Mouse (Mus musculus) heart, postnatal 4 days (tissue): Measurements from ENCODE around the gene Gmds. TPM values are rescaled to one million over a fixed set of nuclear protein-coding genes. Genes with fewer than 3 reads are reported as not detected.

Experiments
- DNase-seq: peaks from one replicate; pipeline ENCODE4 v3.0.0; 2021
- total RNA-seq, 2 experiments: library from RNA; stranded (reverse); gene quantifications; 2 replicates each; pipeline ENCODE4 v1.2.3; 2021

Gmds gene
- total RNA-seq = 10 to 100 TPM; 12.2 to 13.2 TPM

DNA sequence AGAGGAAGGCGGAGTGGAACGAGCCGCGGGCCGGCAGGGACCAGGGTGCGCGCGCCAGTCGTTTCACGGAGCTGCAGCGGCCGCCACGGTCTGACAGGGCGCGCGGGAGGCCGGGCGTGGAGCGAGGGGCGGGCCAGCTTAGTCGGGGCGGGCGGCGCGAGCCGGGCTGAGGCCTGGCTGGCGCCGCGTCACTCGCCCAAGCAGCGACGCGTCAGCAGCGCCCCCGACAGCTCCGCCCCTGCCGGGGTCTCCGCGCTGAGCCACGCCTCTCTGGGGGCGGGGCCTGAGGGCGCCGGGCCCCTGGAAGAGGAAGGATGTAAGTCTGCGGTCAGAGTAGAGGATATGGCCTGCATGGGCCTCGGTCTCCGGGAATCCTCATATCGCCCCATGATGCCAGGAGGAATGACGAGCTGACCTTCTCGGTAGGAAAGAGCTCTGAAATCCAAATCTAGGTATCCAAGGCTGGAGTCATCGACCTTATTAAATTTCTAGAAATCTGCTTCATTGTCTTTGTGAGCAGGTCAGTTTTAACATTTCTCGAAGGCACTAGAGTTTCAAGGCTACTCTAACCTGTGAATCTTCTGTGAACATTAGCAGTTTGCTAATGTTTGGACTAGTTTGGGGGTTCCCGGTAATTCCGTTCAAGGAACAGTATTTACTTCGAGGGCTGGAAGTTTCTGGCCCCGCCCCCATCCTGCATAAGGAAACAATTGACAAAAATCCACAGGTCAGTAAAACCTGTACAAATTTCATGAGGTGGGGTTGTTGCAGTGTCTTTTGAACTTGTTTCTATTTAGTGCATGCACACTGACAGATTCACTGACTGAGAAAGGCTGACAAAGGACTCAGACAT lies at the start of gene Gmds:
Gene Gmds, minus strand, starts transcription at position 228 of the 853 bp plus-strand sequence.
- peak; percentile 96 for DNase-seq

DNA sequence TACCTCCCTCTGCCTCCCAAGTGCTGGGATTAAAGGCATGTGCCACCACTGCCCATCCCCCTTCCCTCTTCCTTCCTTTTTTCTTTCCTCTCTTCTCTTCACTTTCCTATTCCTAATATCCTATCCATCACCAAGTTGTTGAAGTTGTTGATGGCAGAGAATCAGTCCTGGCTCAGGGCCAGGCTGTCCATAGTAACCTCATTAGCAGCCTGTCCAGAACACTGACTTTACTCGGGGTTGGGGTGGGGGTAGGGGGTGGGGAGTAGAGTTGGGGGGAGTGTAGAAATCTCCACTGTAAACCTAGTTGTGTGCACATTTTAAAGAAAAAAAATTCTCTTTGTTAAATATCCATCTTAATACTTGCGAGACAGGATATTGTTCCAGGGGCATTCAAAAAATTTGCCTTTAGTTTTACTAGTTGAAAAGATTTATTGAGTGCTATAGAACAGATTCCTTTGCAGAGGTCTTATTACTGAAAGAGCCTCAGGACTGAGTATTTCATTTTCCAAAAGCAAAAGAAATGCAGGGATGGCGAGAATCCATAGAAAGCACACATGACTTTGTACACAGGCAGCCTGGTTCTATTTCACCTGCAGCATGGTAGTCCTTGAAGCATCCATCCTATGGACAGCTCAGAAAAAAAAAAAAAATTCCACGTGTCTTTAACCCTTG lies 47.0 kb upstream of the Gmds start:
- DNase-seq = no peak

DNA sequence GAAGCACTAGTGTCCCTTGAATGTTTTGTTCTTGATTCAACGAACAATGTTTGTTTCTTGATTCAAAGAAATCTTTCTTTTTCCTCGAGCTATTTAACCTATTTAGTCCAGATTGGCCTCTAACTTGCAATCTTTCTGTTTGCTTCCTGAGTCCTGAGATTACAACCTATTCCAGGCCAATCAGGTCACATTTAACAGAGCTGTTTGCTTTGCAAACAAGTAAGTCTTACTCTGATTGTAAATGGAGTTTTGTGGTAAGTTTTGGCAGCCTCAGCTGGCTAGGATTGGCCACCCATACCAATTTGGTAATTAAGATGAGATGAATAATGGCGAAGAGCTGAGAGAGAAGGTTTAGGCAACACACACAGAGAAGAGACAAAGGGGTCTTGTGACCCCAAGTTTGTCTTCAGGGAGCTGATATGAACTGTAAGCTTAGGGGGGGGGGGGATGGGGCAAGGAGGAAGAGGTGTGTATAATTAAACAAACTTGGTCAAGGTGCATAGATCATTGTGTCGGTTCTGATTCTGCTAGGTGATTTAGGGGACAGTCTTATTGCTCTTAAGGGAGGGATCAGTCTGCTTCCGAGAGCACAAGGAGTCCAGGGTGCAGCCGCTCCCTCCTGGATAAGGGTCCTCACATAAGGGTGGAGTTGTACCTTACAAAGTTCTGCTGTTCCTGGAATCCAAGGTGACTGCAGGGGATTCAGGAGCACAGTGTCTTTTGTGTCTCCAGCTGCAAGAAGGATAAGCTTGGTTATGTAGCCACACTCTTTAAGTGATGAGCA lies 43.9 kb upstream of the Gmds start:
- DNase-seq = no peak

DNA sequence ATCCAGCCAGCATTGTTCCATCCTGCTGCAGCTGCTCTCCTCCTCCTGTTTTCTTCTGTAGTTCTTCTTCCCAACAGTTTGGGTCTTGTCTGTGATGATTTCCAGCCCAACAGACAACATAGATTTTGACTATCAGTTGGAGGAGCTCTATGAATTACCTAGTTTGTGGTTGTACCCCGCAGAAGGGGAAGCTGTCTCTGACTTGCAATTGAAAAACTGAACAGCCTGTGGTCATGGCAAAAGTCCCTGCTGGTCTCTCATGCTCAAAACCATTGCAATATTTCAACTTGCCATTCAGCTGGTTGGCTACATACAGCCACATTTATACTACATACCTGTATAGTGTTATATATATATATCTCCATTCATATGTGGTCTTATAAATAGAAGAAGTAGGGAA lies 40.1 kb upstream of the Gmds start:
- no peak for DNase-seq

DNA sequence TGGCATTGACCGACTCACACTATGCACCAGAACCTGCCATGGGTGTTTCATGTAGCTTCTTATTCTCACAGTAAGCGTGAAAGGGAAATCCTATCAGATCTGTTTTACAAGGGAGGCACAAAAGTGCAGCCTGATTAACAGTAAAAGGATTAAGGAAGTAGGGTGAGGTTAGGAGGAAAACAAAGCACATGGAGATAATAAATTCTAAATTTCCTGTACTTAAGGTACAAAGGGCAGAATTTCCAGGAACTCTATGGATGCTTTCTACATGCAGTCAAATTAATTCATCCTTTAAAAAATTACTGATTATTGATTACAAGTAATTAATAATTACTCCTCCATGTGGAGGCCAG lies 34.0 kb upstream of the Gmds start:
- DNase-seq = no peak

DNA sequence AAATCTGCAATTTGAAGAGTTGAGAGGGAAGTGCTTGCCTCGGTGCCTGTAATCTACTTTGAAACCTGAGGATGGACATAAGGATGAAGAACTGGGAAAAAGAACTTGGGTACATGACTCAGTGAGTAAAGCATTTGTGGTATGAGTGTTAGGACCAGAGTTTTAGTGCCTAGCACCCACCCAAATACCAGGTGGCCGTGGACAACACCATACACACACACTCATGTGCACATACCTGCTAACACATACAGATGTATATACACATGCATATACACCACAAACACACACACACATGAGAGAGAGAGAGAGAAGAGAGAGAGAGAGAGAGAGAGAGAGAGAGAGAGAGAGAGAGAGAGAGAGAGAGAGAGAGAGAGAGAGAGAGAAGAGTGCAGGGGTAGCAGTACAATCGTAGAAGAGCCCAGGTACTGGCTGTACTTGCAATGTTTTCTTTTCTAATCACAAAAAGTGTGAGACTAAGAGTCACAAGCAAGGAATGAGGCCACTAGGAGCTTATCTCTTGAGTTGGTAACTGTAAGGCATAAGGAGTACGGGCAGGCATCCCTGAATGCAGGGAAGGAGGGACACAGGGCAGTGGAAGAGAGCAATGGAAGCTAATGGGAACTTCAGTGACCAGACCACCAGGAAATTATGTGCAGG lies 33.5 kb upstream of the Gmds start:
- DNase-seq = no peak

DNA sequence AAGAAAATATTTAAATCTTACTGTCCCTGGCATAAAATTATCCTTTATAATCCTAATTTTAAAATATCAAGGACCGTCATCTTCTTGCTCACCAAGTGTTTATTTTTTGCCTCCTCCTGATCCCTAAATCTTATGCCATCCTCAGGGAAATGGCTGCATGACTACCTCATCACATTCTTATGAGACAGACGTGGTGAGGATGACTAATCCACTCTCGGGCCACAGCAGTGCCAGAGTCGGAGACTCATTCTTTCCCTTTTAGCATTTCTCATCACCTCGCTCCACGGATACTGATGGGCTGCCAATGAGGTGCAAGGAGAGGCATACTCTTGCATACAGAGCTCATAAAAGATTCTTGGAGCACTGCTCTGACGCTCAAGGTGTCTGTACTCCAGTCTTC lies 32.2 kb upstream of the Gmds start:
- DNase-seq = no peak

DNA sequence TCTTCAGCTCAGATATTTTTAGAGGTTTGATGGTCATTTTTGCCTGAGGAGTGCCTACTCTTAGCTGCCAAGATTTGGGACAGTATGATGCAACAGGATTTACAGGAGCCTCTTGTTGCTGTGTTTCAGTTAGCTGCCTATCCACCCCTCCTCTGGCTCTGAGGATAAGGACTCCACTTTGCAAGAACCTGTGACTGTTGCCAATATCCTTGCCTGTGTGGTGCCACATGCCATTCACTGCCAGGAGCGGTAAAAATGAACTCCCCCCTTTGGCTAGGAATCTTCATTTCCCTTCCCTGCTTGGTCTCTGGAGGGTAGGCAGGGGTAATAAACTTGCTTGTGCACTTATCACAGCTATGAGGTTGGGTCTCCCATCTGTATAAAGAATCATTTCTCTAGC lies 31.6 kb upstream of the Gmds start:
- no peak for DNase-seq

DNA sequence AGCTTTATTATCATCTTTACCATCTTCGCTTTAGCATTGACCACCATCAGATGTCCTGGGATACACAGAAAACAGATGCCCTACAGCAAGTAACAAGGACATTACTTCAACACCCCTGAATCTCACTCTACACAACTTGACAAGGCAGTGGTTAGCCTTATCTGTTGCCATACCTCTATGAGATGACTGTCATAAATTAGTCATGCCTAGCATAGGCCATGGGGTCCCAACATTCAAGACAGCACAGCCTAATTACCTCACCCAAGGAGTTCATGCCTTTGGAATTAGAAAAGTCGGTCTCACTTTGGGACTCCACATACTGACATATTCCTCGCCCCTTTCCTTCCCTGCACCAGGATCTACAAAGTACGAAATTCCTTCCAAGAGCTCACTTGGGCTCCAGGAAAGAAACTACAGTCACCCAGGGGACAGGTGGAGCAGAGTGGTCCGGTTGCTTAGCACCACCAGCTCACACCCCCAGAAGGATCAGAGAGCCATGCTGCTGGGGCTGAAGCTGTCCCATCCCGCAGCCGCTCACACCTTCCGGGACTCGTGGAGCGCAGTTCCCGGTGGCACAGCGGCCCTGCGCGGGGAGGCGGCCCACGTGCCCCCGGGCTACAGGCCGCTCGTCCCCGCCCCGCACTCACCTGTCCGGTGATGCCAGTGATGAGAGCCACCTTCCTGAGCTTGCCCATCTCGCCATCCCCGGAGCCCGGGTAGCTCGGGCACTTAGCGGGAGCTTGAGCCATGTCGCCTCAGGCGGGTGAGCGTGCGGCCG lies 616 bp downstream of the Gmds start:
- no peak for DNase-seq

DNA sequence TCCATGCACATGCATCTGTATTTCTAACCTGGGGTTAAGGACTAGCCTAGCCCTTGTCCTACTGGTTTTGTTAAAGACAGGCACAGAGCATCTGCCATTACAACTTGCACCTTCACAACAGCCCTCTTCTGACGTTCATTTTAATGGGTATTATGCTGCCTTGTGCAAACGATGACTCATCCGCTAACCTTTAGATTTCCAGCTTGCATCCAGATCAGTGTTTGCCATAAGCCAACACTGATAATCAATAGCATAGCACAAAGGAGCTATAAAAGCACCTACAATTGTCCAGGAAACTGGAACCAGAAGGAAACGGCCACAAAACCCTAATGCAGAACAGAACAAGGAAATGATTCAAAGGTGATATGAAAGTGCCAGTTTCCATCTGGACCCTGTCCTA lies 20.2 kb downstream of the Gmds start:
- no peak for DNase-seq

DNA sequence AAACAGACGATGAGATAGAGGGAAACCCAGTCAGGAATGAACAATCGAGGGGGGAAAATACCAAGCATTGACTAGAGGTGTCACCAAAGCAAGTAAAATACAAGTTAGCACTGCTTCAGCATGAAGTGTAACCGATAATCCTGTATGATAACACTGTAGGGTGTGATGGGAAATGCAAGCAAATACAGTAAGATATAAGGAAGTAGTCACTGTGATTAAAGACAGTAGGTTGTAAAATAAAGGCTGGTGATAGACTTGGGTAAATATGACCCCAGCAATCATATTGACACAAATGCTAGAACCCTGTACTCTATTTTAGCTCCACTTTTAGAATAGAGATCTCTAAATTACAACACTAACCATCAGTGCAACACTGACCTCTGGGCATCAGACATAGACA lies 21.2 kb downstream of the Gmds start:
- DNase-seq = no peak

DNA sequence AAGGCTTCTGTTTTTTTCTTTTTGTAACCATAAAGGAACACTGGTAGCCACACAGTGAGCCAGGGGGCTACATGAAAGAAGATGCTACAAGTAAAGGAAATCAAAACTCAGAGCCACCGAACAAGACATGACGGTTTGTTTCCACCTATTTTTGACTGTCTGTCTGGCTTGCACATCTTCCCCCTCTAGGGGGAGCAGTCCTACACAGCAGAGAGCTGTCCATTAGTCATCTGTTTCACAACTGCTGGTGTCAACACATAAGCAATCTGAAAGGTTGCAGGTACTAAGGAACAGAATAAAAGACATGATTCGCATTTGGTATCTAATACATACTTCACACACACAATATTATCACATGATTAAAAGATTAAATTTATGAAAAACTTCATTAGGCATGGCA lies 25.9 kb downstream of the Gmds start:
- peak; percentile 60 for DNase-seq

DNA sequence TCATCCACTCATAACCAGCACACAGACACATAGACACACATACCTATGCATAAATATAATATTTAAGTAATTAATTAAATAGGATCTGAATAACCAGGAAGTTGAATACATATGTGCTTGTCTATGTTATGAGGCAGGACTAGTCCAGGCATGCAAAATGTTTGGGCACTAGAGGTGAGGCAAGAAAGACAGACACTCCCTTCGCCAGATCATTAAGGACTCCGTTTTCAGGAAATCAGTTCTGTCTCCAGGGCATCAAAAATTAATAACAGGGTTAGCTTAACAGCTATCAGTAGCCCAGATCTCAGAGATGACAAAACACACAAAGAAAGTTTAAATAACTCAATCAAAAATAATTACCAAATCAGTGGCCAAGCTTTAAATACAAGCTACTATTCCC lies 27.1 kb downstream of the Gmds start:
- no peak for DNase-seq

DNA sequence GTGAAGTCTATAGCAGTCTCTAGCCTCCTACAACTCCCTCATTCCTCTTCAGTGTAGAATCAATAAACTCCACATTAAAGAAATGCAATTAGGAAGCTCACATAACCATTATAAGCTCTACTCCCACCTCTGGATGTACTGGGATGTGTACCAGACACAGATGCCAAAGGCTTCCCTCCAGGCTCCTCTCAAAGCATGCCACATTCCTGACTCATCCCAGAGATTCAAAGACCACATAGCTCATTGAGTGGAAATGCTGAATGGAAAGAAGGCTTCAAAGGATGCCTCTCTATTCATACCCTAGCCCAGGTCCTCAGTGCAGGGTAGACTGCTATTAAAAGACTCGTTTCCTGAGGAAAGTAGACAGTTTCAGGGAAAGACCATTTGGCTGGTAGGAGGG lies 40.1 kb downstream of the Gmds start:
- DNase-seq = no peak

DNA sequence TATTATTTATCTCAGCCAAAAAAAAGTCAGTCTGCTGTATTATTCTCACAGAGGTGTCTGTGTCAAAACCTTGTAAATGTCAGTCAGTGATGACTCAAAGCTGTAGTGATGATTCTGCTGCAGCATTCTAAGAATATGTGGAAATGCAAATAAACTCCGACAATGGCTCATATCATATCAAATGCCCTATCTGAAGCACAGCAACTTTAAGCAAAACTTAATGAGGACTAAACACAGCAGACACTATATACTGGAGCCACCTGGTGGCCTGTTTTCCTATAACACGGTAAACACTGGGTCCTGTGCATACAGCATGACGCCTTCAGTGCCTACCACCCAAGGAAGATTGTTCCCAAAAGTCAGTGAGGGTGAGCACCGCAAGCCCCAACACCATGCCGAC lies 41.1 kb downstream of the Gmds start:
- peak; percentile 64 for DNase-seq

DNA sequence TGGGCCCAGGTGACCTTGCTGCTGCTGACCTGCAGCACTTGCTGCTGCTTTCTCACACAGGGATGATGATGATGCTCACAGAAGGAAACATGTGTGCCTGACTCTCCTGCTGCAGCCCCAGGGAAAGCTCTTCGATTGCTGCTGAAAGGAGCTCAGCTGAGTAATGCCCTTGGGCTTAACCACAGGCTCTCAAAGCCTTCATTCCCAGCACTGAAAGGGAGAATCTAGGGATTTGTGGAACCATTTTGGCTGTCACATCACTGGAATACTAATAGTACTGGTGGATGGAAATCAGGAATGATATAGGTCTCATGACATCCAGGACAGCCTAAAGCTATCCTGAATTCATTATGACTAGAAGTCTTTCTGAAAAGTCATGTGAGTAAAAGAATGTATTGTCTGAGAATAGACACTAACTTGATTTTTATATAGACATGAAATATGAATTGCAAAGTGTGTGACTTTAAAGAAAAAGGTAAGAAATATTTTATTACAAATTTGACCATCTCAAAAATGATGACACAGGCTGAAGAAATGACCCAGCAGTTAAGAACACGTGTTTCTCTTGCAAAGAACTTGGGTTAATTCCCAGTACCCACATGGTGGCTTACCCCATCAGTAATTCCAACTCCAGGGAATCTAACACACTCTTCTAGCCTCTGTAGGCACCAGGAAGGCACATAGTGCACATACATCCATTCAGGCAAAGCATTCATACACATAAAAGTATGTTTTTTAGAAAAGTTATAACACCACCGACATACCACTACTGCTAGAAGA lies 43.9 kb downstream of the Gmds start:
- no peak for DNase-seq

DNA sequence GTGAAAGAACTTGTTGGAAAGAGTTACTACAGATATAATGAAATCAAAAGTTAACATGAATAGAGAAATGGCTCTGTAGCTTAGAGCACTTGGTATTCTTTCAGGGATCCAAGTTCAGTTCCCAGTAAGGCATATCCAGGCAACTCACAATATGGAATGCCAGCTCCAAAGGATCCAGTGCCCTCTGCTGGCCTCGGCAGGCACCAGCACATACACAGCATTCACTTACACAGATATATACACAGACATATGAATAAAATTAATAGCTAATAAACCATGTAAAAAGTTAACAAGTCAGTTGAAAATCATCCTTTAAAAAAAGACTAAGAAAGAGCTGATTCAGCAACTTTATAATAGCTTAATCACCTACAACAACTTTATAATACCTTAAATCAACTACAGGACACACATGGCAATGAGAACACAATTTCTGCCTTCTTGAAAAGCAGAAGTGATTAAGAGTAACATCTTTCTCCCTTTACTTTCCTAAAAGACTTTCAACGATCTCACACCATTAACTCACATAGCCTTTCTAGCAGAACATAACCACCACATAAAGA lies 65.5 kb downstream of the Gmds start:
- no peak for DNase-seq

DNA sequence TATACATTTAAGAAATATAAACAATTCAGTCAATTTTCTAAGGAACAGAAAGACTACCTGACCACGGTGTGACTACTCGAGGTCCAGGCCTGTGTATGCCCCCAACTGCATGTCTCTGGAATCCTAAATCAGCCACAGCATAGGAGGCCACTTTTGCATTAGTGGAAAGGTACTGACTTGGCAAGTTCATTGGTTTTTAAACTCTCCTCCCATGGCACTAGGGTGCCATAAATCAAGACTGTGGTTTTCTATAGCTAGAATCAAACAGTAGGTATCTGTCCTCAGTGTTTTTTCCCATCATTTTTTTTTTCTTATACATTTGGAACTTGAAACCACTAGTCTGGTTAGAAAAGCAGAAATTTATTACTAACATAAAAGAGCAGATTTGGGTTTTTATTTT lies 68.8 kb downstream of the Gmds start:
- DNase-seq = no peak

DNA sequence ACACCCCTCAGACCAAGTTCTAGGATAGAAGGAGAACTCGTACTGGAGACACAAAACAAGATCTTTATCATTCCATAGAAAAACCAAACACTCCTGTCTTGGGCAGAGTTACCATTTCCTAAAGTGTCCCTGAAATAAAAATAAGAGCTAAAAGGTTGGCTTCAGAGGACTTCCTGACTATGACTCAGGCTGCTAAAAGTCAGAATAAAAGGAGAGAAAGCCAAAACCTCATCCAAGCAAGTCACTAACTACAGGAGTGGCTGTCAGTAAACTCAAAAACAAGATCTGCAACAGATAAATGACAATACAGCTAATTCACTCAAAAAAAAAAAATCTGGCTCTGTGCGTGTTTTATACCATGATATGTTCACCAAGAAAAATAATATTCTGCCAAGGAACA lies 69.3 kb downstream of the Gmds start:
- no peak for DNase-seq

DNA sequence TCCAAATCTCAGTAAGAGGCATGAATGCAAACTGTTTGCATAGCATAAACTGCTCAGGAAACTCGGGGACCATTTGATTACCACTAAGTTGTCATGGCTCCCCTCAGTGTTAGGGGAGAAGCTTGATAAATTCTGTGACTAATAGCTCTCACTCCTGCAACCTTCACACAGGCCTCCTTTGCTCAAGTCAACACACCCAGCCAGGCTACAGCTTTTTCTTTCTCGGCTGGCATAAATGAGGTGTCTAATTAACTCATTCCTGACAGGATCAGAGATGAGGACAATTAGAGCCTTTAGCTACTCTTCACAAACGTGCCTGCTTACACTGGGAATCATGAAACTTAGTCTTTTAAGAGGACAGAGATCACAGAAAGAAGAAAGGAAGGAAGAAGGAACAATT lies 70.3 kb downstream of the Gmds start:
- DNase-seq = no peak

DNA sequence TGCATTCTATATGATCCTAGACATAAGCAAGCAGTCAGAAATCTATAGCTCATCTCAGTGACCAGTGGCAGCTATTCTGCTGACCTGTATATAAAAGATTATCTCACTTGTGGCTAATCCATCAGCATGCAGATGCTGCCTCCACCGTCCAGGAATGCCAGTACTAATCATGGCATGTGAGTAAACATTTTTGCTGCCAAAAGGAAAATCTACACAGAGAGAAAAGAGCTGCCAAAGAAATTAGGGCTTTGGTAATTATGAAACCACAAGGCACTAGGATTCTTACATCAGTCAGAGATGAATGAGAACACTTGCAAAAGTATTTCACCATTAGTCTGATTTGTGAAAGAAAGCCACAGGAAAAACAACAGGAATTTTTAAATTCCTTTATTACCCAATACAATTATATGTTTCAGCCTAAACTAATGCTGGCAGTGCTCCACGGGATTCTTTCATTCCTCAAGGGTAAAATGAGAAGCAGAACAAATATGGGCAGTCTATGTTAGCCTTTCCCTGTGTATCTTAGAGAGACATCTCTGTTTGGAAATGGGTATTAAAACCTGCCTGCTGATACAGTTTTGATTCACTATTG lies 71.3 kb downstream of the Gmds start:
- DNase-seq = no peak
